Comparison of ENCODE assay signal across 17 mouse cellular contexts in the genomic region with DNA sequence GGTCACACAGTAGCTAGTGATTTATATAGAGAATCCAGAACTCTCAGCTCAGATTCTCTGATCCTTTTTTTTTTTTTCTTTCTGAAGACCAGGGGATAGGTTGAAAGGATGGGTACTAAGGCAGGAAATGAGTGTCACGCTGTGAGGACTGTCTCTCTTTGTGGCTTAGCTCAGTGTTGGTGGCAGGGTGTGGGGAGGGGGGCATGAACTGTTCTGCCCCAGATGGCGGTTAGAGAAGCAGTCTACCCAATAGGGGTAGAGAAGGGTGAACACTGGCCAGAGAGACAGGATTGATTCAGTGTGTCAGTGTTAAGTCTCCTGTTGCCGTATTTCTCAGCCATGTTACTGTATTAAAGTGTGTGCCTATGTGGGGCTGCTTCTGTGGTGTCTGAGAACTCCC.
DNase-seq lines count a peak whose midpoint lies in the region; ATAC-seq and TF ChIP-seq lines count a peak whose summit lies in the region.
"Had no signal": no experiment of that assay in that cellular context is flagged by ENCODE, and none has a peak within 500 bp of the region (broad histone marks: within the 10 kb centered on the region; RNA-seq: fewer than 3 reads in every experiment).

No protein-coding gene starts in this region.

- no peaks in the 10 kb centered on the region for H3K36me3 ChIP-seq in kidney, embryonic 15.5 days
- no peaks in the 10 kb centered on the region for H3K36me3 ChIP-seq in neural tube, embryonic 11.5 days (ENCODE audit: control insufficient read depth, insufficient read depth, low read length)
- H3K36me3 ChIP-seq in limb, embryonic 14.5 days (ENCODE audit: control insufficient read depth, insufficient read depth, low read length), result no peaks in the 10 kb centered on the region

- peaks cover 20% of the 10 kb centered on the region for H3K4me1 ChIP-seq in kidney, embryonic 15.5 days
- H3K4me1 ChIP-seq in neural tube, embryonic 11.5 days (ENCODE audit: control insufficient read depth, insufficient read depth, low read length), result no peaks in the 10 kb centered on the region; the same call in 1 of the 2 replicates
- peaks cover 21% of the 10 kb centered on the region for H3K4me1 ChIP-seq in limb, embryonic 14.5 days (ENCODE audit: control insufficient read depth, insufficient read depth, low read length)
- H3K4me1 ChIP-seq: megakaryocyte, embryonic 14.5 days had no signal

- no peaks in the 10 kb centered on the region for H3K27me3 ChIP-seq in kidney, embryonic 15.5 days
- H3K27me3 ChIP-seq in neural tube, embryonic 11.5 days (ENCODE audit: control insufficient read depth, insufficient read depth, low read length), result no peaks in the 10 kb centered on the region
- H3K27me3 ChIP-seq in limb, embryonic 14.5 days (ENCODE audit: control insufficient read depth, insufficient read depth, low read length), result no peaks in the 10 kb centered on the region
- H3K27me3 ChIP-seq: megakaryocyte, embryonic 14.5 days had no signal

- H3K9me3 ChIP-seq in kidney, embryonic 15.5 days (replicated peaks), result no peaks in the 10 kb centered on the region
- no peaks in the 10 kb centered on the region for H3K9me3 ChIP-seq in neural tube, embryonic 11.5 days (ENCODE audit: control insufficient read depth, low read length)
- H3K9me3 ChIP-seq in limb, embryonic 14.5 days (ENCODE audit: control insufficient read depth, low read length), result no peaks in the 10 kb centered on the region

- H3K4me3 ChIP-seq in gastrocnemius, adult 2 months, result no peak overlapping the region
- H3K4me3 ChIP-seq in kidney, embryonic 15.5 days (replicated peaks), result no peak overlapping the region
- H3K4me3 ChIP-seq in neural tube, embryonic 11.5 days (ENCODE audit: low read depth, low read length), result no peak overlapping the region
- no peak overlapping the region for H3K4me3 ChIP-seq in limb, embryonic 14.5 days (replicated peaks; ENCODE audit: low read length)
- H3K4me3 ChIP-seq: heart, adult 2 months; megakaryocyte, embryonic 14.5 days had no signal

- no peak overlapping the region for H3K4me2 ChIP-seq in kidney, embryonic 15.5 days
- H3K4me2 ChIP-seq in neural tube, embryonic 11.5 days (ENCODE audit: low read depth), result no peak overlapping the region
- H3K4me2 ChIP-seq in limb, embryonic 14.5 days (replicated peaks; ENCODE audit: low read depth, low read length, severe bottlenecking), result no peak overlapping the region
- H3K4me2 ChIP-seq: hindbrain, embryonic 14.5 days had no signal

- WGBS in kidney, embryonic 15.5 days, result 56% methylated on average over 3 of the region's 3 CpGs
- WGBS in neural tube, embryonic 11.5 days, result 33% methylated on average over 3 of the region's 3 CpGs
- 65% methylated on average over 3 of the region's 3 CpGs for WGBS in limb, embryonic 14.5 days

- peak overlapping the region; percentile 24; the same call in 1 of the 2 replicates for H3K27ac ChIP-seq in gastrocnemius, adult 2 months
- peak overlapping the region; percentile 84 for H3K27ac ChIP-seq in kidney, embryonic 15.5 days
- H3K27ac ChIP-seq in neural tube, embryonic 11.5 days (ENCODE audit: low read depth, low read length), result no peak overlapping the region
- peak overlapping the region; percentile 28; the same call in 1 of the 2 replicates for H3K27ac ChIP-seq in limb, embryonic 14.5 days (replicated peaks; ENCODE audit: low read depth, low read length)
- H3K27ac ChIP-seq: heart, adult 2 months; hindbrain, embryonic 14.5 days had no signal

- no peak for DNase-seq in gastrocnemius, adult 2 months
- no peak for DNase-seq in gastrocnemius, postnatal 36 days
- DNase-seq in kidney, adult 8-10 months, result no peak
- no peak for DNase-seq in neural tube, embryonic 11.5 days (ENCODE audit: low spot score)
- DNase-seq in neural tube, embryonic 10.5 days (ENCODE audit: extremely low spot score, low spot score), result no peak
- DNase-seq in limb, embryonic 14.5 days (ENCODE audit: low spot score), result no peak
- DNase-seq in left cerebral cortex, postnatal 4 days, result no peak
- DNase-seq: cerebellum, adult 2 months; gastrocnemius, postnatal 10 days; heart, adult 2 months; liver, postnatal 0 days; lung, postnatal 14 days; thymus, postnatal 36 days had no signal

- ATAC-seq in kidney, embryonic 15.5 days (replicated peaks; ENCODE audit: low FRiP score), result no peak
- ATAC-seq in neural tube, embryonic 11.5 days (ENCODE audit: insufficient read depth, low FRiP score, low TSS enrichment), result peak; percentile 73; the same call in 1 of the 2 replicates
- ATAC-seq in limb, embryonic 14.5 days (ENCODE audit: low FRiP score, low read depth), result no peak
- ATAC-seq: intestine, postnatal 0 days; liver, postnatal 0 days had no signal

- TF ChIP-seq POLR2A in limb, embryonic 14.5 days (IDR thresholded peaks at IDR 0.05; ENCODE audit: borderline replicate concordance, extremely low read depth, insufficient read depth, insufficient read length), result no peak

- intact Hi-C loops in gastrocnemius, adult 2 months (cut with DNase I), result no loop called here
- intact Hi-C loops in gastrocnemius, postnatal 36 days (cut with DNase I), result no loop called here
- intact Hi-C loops in left cerebral cortex, postnatal 4 days (cut with DNase I), result no loop called here

- no peak for TF ChIP-seq CTCF in gastrocnemius, adult 2 months (IDR thresholded peaks at IDR 0.05)

- no peak overlapping the region for H3K9ac ChIP-seq in kidney, embryonic 15.5 days
- H3K9ac ChIP-seq in neural tube, embryonic 11.5 days (ENCODE audit: low read length), result no peak overlapping the region
- no peak overlapping the region for H3K9ac ChIP-seq in limb, embryonic 14.5 days (ENCODE audit: low read depth, low read length, severe bottlenecking)
- H3K9ac ChIP-seq: hindbrain, embryonic 14.5 days; liver, postnatal 0 days had no signal
